Mouse (Mus musculus) hindbrain, embryonic 15.5 days (tissue): ENCODE data around the gene Slc12a8. TPM values are rescaled to one million over a fixed set of nuclear protein-coding genes. Genes with fewer than 3 reads are reported as not detected.

ENCODE experiments used
- ATAC-seq: fragments of 200-750 bp; cut with Nextera tagmentation; 2 replicates; pipeline ENCODE4 v1.8.0; 2017; ENCODE audit warnings: low read depth, moderate number of reproducible peaks, moderate TSS enrichment; ENCODE audit not compliant: low FRiP score
- H3K27ac ChIP-seq: fragments of 300-500 bp; sonication (generic); replicated peaks from 2 replicates; pipeline ENCODE4 v1.5.1; 2015; ENCODE audit warnings: mild to moderate bottlenecking, inconsistent platforms
- H3K27me3 ChIP-seq: fragments of 300-500 bp; sonication (generic); 2 replicates; pipeline ENCODE4 v1.6.1; 2015; ENCODE audit warnings: control low read depth, inconsistent platforms
- H3K36me3 ChIP-seq: fragments of 300-500 bp; sonication (generic); 2 replicates; pipeline ENCODE4 v1.6.1; 2015; ENCODE audit warnings: control low read depth, inconsistent platforms
- H3K4me1 ChIP-seq: fragments of 300-500 bp; sonication (generic); replicated peaks from 2 replicates; pipeline ENCODE4 v1.6.1; 2015; ENCODE audit warnings: control low read depth, inconsistent platforms
- H3K4me2 ChIP-seq: fragments of 300-500 bp; sonication (generic); 2 replicates; pipeline ENCODE4 v1.6.1; 2015; ENCODE audit warnings: moderate library complexity, mild to moderate bottlenecking, inconsistent platforms
- H3K4me3 ChIP-seq: fragments of 300-500 bp; sonication (generic); 2 replicates; pipeline ENCODE4 v1.5.1; 2015; ENCODE audit warnings: mild to moderate bottlenecking, inconsistent platforms
- H3K9ac ChIP-seq: fragments of 300-500 bp; sonication (generic); 2 replicates; pipeline ENCODE4 v1.6.1; 2015; ENCODE audit warnings: inconsistent platforms
- H3K9me3 ChIP-seq: fragments of 300-500 bp; sonication (generic); 2 replicates; pipeline ENCODE4 v1.6.1; 2016; ENCODE audit warnings: control low read depth, inconsistent platforms
- WGBS: fragments of 180-500 bp; shearing (Covaris S2); methylation state at CpG from one replicate; pipeline ENCODE4 v1.1.7; 2015; 5-methylcytosine and 5-hydroxymethylcytosine counted together
- polyA plus RNA-seq: library from polyadenylated mRNA; unstranded; fragments of >200 nt; fragmentation: Nextera tagmentation; extraction: Ambion mirVana; gene quantifications from 2 replicates; pipeline ENCODE4 v1.2.1, GENCODE M21; 2015

Gene Slc12a8
- polyA plus RNA-seq, 1 experiment from 2014 or later: 0.69 TPM

DNA sequence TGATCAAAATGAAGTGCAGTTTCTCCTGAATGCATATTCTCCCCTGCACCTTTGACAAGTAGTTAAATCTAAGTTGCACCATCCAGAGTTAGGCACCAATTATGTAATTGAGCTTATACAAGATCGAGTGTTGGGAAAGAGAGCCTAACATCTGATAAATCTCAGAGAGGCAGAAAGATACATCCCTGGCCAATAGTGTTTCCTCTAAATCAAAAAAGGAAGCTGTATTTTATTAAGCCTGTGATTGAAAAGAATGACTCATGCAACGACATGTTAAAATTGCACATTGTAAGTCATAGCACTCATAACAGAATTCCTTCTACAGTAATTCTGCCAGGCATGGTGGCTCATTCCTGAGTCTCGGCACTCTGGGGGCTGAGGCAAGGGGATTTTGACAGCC lies 124.7 kb downstream of the Slc12a8 start:
- ATAC-seq: no peak
- Histone ChIP-seq H3K27ac (no peak overlapping the region), H3K4me2 (no peak overlapping the region), H3K4me1 (no peaks in the 10 kb centered on the region), H3K4me3 (no peak overlapping the region), H3K27me3 (no peaks in the 10 kb centered on the region), H3K9ac (no peak overlapping the region), H3K9me3 (no peaks in the 10 kb centered on the region), H3K36me3 (no peaks in the 10 kb centered on the region)
- 80% methylated on average over 3 of the region's 3 CpGs for WGBS

DNA sequence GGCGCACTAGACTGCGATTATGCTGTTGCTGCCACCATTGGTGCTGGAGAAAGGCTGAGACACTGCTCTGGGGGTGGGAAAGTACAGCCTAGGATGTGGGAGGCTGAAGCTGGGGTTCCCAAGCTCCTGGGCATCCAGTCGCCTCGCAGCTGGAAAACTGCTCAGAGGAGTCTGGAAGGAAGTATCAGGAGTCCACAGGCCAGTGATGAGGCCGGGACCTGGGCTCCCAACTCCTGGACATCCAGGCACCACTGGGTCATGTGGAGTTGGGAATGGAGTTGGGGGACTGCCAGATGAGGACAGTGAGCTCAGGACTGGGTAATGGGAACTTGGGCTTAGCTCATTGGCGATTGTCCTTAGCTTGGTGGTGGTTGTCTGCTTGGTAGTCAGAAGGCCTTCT lies 136.0 kb downstream of the Slc12a8 start:
- Histone ChIP-seq H3K9ac (no peak overlapping the region), H3K27ac (no peak overlapping the region), H3K9me3 (peaks cover 5% of the 10 kb centered on the region; the same call in 1 of the 2 replicates), H3K4me2 (no peak overlapping the region), H3K36me3 (no peaks in the 10 kb centered on the region), H3K27me3 (no peaks in the 10 kb centered on the region), H3K4me1 (no peaks in the 10 kb centered on the region), H3K4me3 (no peak overlapping the region)
- WGBS: 92% methylated on average over 6 of the region's 6 CpGs
- ATAC-seq: no peak

DNA sequence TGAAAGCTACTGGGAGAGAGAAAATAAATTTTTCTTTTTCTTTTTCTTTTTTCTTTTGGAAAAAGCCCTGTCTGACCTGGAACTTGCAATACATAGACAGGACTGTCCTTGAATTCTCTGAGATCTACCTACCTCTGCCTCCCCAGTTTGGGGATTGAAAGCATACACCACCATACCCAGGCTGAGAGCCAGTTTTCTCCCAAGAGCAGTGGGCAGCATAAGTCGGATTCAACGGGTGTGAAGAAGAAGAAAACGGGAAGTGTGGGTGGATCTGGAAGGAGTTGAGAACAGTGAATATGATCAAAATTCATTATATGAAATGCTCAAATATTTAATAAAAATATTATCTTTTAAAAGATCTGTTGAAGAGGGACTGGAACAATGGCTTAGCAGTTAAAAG lies 138.3 kb downstream of the Slc12a8 start:
- WGBS: 98% methylated on average over 3 of the region's 3 CpGs
- H3K9me3 ChIP-seq: no peaks in the 10 kb centered on the region

DNA sequence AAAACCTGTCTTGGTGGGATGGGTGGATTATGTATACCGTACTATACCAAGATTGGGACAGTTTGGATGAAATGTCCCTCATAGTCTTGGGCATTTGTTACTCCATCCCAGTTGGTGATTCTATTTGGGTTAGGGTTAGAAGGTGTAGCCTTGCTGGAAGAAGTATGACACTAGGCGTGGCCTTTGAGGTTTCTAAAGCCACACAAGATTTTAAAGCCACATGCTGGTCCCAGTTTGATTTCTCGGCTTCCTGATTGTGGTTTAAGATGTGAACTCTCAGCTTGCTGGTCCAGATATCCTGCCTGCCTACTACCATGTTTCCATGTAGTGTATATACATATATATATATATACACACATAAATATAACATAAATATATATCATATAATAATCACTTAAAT lies 140.1 kb downstream of the Slc12a8 start:
- 90% methylated on average over 3 of the region's 3 CpGs for whole genome bisulfite sequencing
- H3K27ac ChIP-seq: no peak overlapping the region
- no peak overlapping the region for H3K4me3 ChIP-seq
- H3K36me3 ChIP-seq: no peaks in the 10 kb centered on the region
- H3K27me3 ChIP-seq: no peaks in the 10 kb centered on the region
- no peaks in the 10 kb centered on the region for H3K4me1 ChIP-seq
- no peak overlapping the region for H3K9ac ChIP-seq
- no peak overlapping the region for H3K4me2 ChIP-seq
- no peaks in the 10 kb centered on the region for H3K9me3 ChIP-seq
- no peak for ATAC-seq

More for the DNA sequence above, 138.3 kb downstream of the Slc12a8 start:
- Histone ChIP-seq H3K27me3 (no peaks in the 10 kb centered on the region), H3K4me3 (no peak overlapping the region), H3K27ac (no peak overlapping the region), H3K4me1 (no peaks in the 10 kb centered on the region), H3K9ac (no peak overlapping the region), H3K36me3 (no peaks in the 10 kb centered on the region), H3K4me2 (no peak overlapping the region)
- no peak for ATAC-seq

DNA sequence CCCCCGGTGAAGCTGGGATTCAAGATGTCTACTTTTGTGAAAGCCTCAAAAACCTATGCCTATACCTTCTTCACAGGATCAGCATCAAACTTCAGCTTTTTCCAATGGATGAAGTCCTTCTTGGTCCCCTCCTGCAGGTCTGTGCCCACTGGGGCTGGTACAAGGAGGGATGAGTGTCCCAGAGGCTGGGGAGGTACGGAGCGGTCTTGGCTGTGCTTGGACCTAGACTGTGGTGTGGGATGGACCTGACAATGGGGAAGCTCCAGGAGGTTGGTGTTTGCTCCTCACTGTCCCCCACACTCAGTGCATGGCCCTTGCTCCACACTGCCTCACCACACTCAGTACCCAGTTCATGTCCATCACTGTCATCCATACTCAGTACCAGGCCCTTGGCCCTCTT lies 141.0 kb downstream of the Slc12a8 start:
- Histone ChIP-seq H3K27ac (no peak overlapping the region), H3K4me2 (no peak overlapping the region), H3K4me3 (no peak overlapping the region), H3K9ac (no peak overlapping the region), H3K9me3 (no peaks in the 10 kb centered on the region), H3K36me3 (no peaks in the 10 kb centered on the region), H3K4me1 (no peaks in the 10 kb centered on the region), H3K27me3 (no peaks in the 10 kb centered on the region)
- 98% methylated on average over 3 of the region's 3 CpGs for WGBS
- no peak for ATAC-seq

DNA sequence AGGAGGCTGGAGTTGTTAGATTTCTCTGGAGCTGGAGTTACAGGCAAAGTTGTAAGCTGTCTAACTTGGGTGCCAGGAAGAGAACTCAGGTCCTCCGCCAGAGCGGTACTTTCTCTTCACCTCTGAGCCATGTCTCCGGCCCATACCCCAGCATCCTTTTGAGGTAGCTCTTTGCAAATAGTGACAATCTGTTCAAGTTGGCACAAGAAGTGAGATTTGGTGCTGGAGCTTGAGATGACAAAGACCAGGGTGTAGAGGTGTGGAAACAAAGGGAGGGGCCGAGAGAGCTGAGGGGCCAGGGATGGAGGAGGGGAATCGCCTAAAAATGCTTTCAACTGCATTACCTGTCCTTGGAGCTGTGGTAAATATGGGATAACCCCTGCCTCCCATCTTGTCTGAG lies 142.4 kb downstream of the Slc12a8 start:
- Histone ChIP-seq H3K36me3 (no peaks in the 10 kb centered on the region), H3K9me3 (no peaks in the 10 kb centered on the region), H3K4me1 (no peaks in the 10 kb centered on the region), H3K4me3 (no peak overlapping the region), H3K27ac (no peak overlapping the region), H3K9ac (no peak overlapping the region), H3K4me2 (no peak overlapping the region), H3K27me3 (no peaks in the 10 kb centered on the region)
- ATAC-seq: no peak
- 89% methylated on average over 5 of the region's 5 CpGs for WGBS

DNA sequence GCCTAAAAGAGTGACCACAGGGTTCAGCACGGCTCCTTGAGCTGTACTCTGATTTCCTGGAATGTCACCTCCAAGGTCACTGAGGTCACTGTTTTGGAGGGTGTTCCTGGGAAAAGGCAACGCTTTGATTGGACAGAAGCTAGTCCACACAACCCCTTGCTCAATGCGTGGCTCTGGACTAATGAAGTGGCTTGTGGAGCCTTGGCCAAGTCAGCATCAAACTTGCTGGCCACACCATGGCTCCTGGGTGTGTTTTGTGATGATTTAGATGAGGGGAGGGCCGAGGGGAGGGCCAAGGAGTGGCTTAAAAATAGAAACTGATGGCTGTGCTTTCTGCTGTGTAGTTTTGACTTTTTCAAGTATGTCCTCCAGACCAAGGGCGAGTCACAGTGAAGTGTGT lies 143.0 kb downstream of the Slc12a8 start:
- Histone ChIP-seq H3K9me3 (no peaks in the 10 kb centered on the region), H3K36me3 (no peaks in the 10 kb centered on the region), H3K4me3 (no peak overlapping the region), H3K4me2 (no peak overlapping the region), H3K9ac (no peak overlapping the region), H3K27ac (no peak overlapping the region), H3K27me3 (no peaks in the 10 kb centered on the region), H3K4me1 (no peaks in the 10 kb centered on the region)
- no peak for ATAC-seq
- WGBS: 75% methylated on average over 5 of the region's 5 CpGs

DNA sequence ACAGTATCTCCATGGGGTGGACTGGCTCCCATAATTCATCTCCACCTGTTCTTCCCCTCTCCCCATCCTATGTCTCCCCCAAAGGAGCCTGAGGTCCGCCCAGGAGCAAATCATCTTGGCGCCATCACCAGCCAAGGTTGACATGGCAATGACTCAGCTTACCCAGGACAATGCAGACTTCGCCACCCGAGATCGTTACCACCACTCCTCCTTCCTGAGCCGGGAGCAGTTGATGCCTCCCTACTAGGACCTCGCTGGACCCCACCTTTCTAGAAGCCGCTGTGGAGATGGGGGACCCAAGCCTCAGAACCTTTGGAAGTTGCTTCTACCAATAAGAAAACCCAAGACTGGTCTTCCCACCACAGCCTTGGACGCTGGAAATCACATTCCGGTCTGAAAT lies 145.7 kb downstream of the Slc12a8 start:
- H3K4me1 ChIP-seq: no peaks in the 10 kb centered on the region
- no peak overlapping the region for H3K4me3 ChIP-seq
- no peak overlapping the region for H3K27ac ChIP-seq
- 96% methylated on average over 10 of the region's 10 CpGs for WGBS
- no peaks in the 10 kb centered on the region for H3K36me3 ChIP-seq
- no peaks in the 10 kb centered on the region for H3K9me3 ChIP-seq
- H3K9ac ChIP-seq: no peak overlapping the region
- H3K27me3 ChIP-seq: no peaks in the 10 kb centered on the region
- H3K4me2 ChIP-seq: no peak overlapping the region
- no peak for ATAC-seq

DNA sequence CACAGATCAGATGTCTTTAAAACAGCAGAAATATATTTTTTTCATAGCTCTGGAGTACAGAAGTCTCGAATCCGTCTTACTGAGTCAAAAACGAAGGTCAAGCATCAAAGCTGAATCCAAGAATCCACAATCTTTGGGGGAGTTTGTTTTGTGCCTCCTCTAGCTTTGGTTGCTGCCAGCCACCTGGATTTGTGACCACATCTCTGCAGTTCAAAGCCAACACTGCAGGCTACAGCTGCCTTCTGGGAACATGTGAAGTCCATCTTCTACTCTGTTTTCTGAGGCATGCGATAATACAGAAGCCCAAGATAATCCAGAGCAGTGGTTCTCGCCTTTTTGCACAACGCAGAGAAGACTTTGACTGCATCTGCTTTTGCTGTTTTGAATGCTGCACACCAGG lies 149.1 kb downstream of the Slc12a8 start:
- no peak overlapping the region for H3K4me2 ChIP-seq
- no peaks in the 10 kb centered on the region for H3K9me3 ChIP-seq
- H3K9ac ChIP-seq: no peak overlapping the region
- no peaks in the 10 kb centered on the region for H3K4me1 ChIP-seq
- no peak for ATAC-seq
- WGBS: 90% methylated on average over 6 of the region's 6 CpGs
- H3K27ac ChIP-seq: no peak overlapping the region
- no peaks in the 10 kb centered on the region for H3K27me3 ChIP-seq
- H3K36me3 ChIP-seq: no peaks in the 10 kb centered on the region
- H3K4me3 ChIP-seq: no peak overlapping the region

DNA sequence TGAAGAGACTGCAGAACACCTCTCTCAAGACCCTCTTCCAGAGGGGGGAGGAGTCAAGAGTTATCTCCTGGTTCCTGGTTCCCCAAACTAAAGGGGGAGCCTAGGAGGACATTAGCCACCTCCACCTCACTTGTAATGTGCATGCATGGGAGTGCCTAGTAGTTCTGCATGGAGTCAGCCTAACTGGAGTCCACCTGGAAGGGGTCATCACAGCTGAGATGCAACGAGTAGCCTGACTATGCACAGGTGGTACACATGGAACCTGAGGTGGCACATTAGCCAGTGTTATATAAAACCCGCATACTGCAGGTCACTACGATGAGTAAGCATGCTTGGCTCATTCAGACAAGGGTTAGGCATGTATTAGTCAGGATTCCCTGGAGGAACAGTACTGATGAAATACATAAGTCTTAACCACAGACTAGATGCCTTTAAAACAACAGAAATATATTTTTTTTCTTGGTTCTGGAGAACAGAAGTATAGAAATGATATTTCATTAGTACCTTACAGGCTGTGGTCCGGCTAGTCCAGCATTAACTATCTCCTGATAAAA lies 149.9 kb downstream of the Slc12a8 start:
- H3K27me3 ChIP-seq: no peaks in the 10 kb centered on the region
- H3K27ac ChIP-seq: no peak overlapping the region
- no peaks in the 10 kb centered on the region for H3K36me3 ChIP-seq
- no peak overlapping the region for H3K4me2 ChIP-seq
- 93% methylated on average over 4 of the region's 4 CpGs for WGBS
- no peak for ATAC-seq
- no peaks in the 10 kb centered on the region for H3K9me3 ChIP-seq
- no peak overlapping the region for H3K4me3 ChIP-seq
- H3K9ac ChIP-seq: no peak overlapping the region
- H3K4me1 ChIP-seq: no peaks in the 10 kb centered on the region

DNA sequence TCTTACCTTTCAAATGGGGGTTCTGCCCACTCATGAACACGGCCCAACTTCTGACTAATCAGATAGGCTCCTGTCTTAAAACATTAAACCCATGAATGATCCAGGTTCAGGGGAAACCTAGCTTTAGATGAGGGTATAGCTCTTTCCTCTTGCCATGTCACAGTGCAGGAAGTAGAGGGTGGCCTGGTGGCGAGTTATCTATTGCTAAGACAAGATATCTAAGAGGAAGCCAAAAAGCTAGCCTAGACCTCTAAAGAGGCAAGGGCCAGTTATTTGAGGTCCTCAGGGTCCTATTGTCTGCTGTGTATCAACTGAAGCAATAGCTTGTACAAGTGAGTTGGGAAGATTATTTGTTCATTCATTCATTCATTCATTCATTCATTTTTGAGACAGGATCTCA lies 151.3 kb downstream of the Slc12a8 start:
- no peak for ATAC-seq
- H3K27ac ChIP-seq: no peak overlapping the region
- H3K4me3 ChIP-seq: no peak overlapping the region
- no peaks in the 10 kb centered on the region for H3K27me3 ChIP-seq
- H3K4me1 ChIP-seq: no peaks in the 10 kb centered on the region
- H3K9me3 ChIP-seq: no peaks in the 10 kb centered on the region
- WGBS: 88% methylated on average over 2 of the region's 2 CpGs
- no peak overlapping the region for H3K4me2 ChIP-seq
- H3K36me3 ChIP-seq: no peaks in the 10 kb centered on the region
- H3K9ac ChIP-seq: no peak overlapping the region

DNA sequence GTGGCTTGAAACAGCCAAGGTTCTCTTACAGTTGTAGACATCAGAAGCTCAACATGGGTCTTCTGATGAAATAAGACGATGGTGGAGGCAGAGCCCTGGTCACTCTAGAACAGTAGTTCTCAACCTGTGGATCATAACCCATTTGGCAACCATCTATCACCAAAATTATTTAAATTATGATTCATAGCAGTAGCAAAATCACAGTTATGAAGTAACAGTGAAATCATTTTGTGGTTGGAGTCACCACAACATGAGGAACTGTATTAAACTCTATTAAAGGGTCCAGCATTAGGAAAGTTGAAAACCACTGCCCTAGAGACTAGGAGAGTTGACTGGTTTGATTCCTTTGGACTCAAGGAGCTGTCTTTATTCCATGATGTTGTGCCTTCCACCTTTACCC lies 151.9 kb downstream of the Slc12a8 start:
- no peaks in the 10 kb centered on the region for H3K27me3 ChIP-seq
- no peak overlapping the region for H3K4me3 ChIP-seq

DNA sequence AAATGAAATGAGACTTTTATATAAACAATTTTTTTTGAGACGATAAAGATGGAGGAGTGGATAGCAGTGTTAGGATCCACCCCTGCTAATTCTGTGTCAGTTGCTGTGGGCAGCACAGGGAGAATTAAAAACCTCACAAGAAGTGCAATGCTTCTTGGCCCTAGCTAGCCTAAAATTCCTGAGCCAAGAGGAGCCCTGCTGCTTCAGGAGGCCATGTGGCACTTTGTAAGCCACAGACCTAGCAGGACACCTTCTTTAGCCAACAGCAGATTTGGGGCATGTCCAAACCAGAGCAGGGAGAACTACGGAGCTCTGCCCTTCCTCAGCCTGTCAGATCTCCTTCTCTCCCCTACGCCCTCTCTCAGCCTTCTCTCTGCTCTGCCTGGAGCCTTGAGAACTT lies 153.2 kb downstream of the Slc12a8 start:
- H3K4me2 ChIP-seq: no peak overlapping the region
- H3K27me3 ChIP-seq: no peaks in the 10 kb centered on the region
- H3K27ac ChIP-seq: peak overlapping the region; percentile 38; the same call in 1 of the 2 replicates
- H3K9ac ChIP-seq: no peak overlapping the region
- no peaks in the 10 kb centered on the region for H3K9me3 ChIP-seq
- H3K4me3 ChIP-seq: no peak overlapping the region
- peak; percentile 11; the same call in 1 of the 2 replicates for ATAC-seq
- 75% methylated on average over 3 of the region's 3 CpGs for WGBS
- H3K36me3 ChIP-seq: no peaks in the 10 kb centered on the region
- no peaks in the 10 kb centered on the region for H3K4me1 ChIP-seq

More for the DNA sequence above, 151.9 kb downstream of the Slc12a8 start:
- Histone ChIP-seq H3K4me1 (no peaks in the 10 kb centered on the region), H3K36me3 (no peaks in the 10 kb centered on the region), H3K4me2 (no peak overlapping the region), H3K9me3 (no peaks in the 10 kb centered on the region), H3K27ac (no peak overlapping the region), H3K9ac (no peak overlapping the region)
- ATAC-seq: no peak
- 97% methylated on average over 1 of the region's 1 CpGs for WGBS
